Mouse (Mus musculus) C2C12 (cell line): ENCODE data around the gene Ufsp1. TPM values are rescaled to one million over a fixed set of nuclear protein-coding genes. Genes with fewer than 3 reads are reported as not detected.
A peak's percentile ranks its signal among the peaks of the same experiment; 100 is the strongest.

Source experiments
- H3K27me3 ChIP-seq: one replicate; pipeline ENCODE4 v1.6.1; 2011; ENCODE audit not compliant: control insufficient read depth, insufficient read depth, insufficient read length
- H3K36me3 ChIP-seq: one replicate; pipeline ENCODE4 v1.6.1; 2011; ENCODE audit not compliant: control insufficient read depth, insufficient read depth
- H3K4me3 ChIP-seq: one replicate; pipeline ENCODE4 v1.5.1; 2011; ENCODE audit warnings: mild to moderate bottlenecking, control low read depth; ENCODE audit not compliant: poor library complexity, insufficient read depth, severe bottlenecking
- H3K79me2 ChIP-seq: one replicate; pipeline ENCODE4 v1.6.1; 2011; ENCODE audit not compliant: control insufficient read depth, insufficient read depth
- H3K79me3 ChIP-seq: one replicate; pipeline ENCODE4 v1.6.1; 2011; ENCODE audit warnings: low read depth, control low read depth
- H3ac ChIP-seq: one replicate; pipeline ENCODE3; 2011; ENCODE audit warnings: low read depth; ENCODE audit not compliant: control insufficient read depth, insufficient read length
- CEBPB ChIP-seq: IDR thresholded peaks from one replicate; pipeline ENCODE4 v1.6.1; 2011; ENCODE audit warnings: low read depth, mild to moderate bottlenecking, control low read depth, moderate library complexity
- CTCF ChIP-seq: IDR thresholded peaks from one replicate; pipeline ENCODE4 v1.5.1; 2011; ENCODE audit not compliant: control insufficient read depth, insufficient read depth, insufficient read length
- FOSL1 ChIP-seq: IDR thresholded peaks from one replicate; pipeline ENCODE4 v1.8.0; 2011; ENCODE audit warnings: mild to moderate bottlenecking, low read length; ENCODE audit not compliant: poor library complexity, insufficient read depth, severe bottlenecking
- MAX ChIP-seq: IDR thresholded peaks from one replicate; pipeline ENCODE4 v1.6.1; 2011; ENCODE audit warnings: mild to moderate bottlenecking, control low read depth
- MYOD1 ChIP-seq: IDR thresholded peaks from one replicate; pipeline ENCODE4 v1.6.1; 2011; ENCODE audit warnings: low read depth; ENCODE audit not compliant: control insufficient read depth, insufficient read length
- MYOG ChIP-seq: IDR thresholded peaks from one replicate; pipeline ENCODE4 v1.6.1; 2011; ENCODE audit not compliant: control insufficient read depth, insufficient read length; ENCODE audit errors: extremely low read depth
- USF1 ChIP-seq: IDR thresholded peaks from one replicate; pipeline ENCODE4 v1.6.1; 2011; ENCODE audit warnings: low read depth, mild to moderate bottlenecking, control low read depth, moderate library complexity
- polyA plus RNA-seq: library from polyadenylated mRNA; unstranded; fragments of >200 nt; fragmentation: generic; extraction: Trizol; gene quantifications from one replicate; pipeline ENCODE4 v1.2.1, GENCODE M21; 2012; ENCODE audit warnings: missing spikeins

Gene Ufsp1
- polyA plus RNA-seq, 1 experiment: 10.6 TPM

DNA sequence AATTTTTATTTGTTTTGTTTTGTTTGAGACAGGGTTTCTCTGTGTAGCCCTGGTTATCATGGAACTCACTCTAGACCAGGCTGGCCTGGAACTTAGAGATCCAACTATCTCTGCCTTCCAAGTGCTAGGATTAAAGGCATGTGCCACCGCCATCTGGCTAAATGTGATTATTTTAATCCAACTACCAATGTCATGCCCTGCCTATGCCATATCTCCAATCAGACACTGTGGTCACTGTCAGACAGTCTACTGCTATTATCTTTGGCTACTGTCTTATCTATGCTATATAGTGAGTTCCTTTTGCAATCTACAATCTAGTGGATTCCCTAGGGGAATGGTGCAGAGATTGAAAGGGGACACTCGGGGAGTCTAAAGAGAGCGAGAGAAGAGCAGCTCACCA, 26.6 kb downstream of the Ufsp1 start:
- TF ChIP-seq MAX (no peak), USF1 (no peak), CEBPB (no peak), MYOD1 (no peak), CTCF (no peak), MYOG (no peak)
- H3K4me3 ChIP-seq: no peak overlapping the region
- peaks cover 7% of the 10 kb centered on the region for H3K36me3 ChIP-seq

GRCm38 (mm10) chr5:137330910-137331309, 36.5 kb downstream of the Ufsp1 start:
- H3K4me3 ChIP-seq: no peak overlapping the region
- H3ac ChIP-seq: no peak overlapping the region
- no peaks in the 10 kb centered on the region for H3K36me3 ChIP-seq
- H3K27me3 ChIP-seq: no peaks in the 10 kb centered on the region
- H3K79me2 ChIP-seq: no peaks in the 10 kb centered on the region
- TF ChIP-seq FOSL1 (no peak), MYOD1 (no peak), CEBPB (no peak), MYOG (no peak), USF1 (no peak), CTCF (no peak), MAX (no peak)
- no peaks in the 10 kb centered on the region for H3K79me3 ChIP-seq

More for the DNA sequence above, 26.6 kb downstream of the Ufsp1 start:
- H3K27me3 ChIP-seq: no peaks in the 10 kb centered on the region
- H3K79me2 ChIP-seq: no peaks in the 10 kb centered on the region
- no peaks in the 10 kb centered on the region for H3K79me3 ChIP-seq
- no peak overlapping the region for H3ac ChIP-seq

DNA sequence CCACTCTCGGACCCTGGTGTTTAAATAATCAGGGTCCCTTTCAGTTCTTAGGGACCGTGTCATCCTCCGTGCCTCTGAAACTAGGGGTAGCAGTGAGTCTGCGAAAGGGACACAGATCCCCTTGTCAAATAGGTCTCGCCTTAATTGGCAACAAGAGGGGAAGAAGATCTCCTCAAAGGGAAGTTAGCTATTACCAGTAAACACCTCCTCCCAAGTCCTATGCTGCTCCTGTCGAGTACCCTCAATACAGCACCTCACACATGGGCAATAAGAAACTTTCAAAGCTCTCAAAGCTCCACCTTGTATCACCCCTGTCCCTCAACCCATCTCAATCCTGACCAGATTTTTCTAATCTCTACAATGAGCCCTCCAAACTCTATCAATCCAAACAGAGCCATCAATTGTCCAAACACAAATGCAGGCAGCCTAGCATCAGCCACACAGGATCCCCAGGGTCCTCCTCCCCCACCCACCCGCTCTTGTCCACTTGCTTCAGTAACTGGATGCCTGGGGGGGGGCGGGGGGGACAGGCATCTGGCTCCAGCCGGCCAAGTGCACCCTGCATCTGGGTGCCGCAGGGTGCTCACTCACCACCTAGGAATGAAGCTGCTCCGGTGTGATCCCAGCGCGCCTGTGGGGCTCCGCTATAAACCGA, 38.6 kb downstream of the Ufsp1 start:
- Histone ChIP-seq H3K36me3 (no peaks in the 10 kb centered on the region), H3K4me3 (peak overlapping the region; percentile 56), H3K27me3 (no peaks in the 10 kb centered on the region), H3ac (peak overlapping the region; percentile 31), H3K79me2 (no peaks in the 10 kb centered on the region), H3K79me3 (no peaks in the 10 kb centered on the region)
- TF ChIP-seq FOSL1 (no peak), USF1 (no peak), CTCF (no peak), CEBPB (no peak), MYOG (no peak), MAX (no peak), MYOD1 (no peak)

DNA sequence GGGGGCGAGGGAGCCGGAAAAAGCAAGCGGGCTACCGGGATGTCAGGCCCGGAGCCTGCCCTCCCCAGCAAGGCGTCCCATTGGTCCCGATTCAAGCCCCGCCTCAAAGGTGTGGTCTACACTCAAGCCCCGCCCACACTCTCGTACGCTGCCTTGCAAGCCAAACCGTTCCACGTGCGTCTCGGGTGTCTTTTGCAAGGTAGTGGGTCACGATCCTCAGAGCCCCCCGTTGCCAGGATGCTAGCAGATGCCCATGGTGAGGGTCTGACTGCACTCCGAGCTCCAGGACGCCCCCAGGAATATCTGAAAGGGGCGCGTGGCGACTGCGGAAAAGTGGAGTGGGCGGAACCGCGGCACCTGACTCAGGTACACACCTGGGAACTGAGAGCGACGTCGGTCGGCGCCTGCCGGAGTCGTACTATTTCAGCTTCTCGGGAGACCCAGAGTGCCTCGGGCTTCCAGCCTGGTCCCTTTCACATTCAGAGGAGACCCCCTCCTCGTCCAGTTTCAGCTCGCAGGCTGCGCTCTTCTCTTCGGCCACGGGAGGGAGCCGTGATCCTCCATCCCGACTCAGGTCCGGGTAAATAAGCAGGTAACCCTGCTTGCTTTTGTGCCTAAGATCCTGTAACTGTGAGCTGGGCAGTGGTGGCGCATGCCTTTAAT, 39.2 kb downstream of the Ufsp1 start, which contains the start of gene Slc12a9:
TSS of gene Slc12a9 (minus strand) at position 86 of the 663 bp plus-strand sequence.
- Histone ChIP-seq H3K36me3 (no peaks in the 10 kb centered on the region), H3K27me3 (no peaks in the 10 kb centered on the region), H3K4me3 (peak within 1 kb of the TSS; percentile 56), H3K79me2 (no peaks in the 10 kb centered on the region), H3ac (peak within 1 kb of the TSS; percentile 48), H3K79me3 (no peaks in the 10 kb centered on the region)
- TF ChIP-seq CEBPB (no peak), CTCF (peak; percentile 75)

- TF ChIP-seq FOSL1: no peak
- Histone ChIP-seq H3ac (no peak overlapping the region), H3K4me3 (no peak overlapping the region), H3K79me3 (no peaks in the 10 kb centered on the region), H3K27me3 (no peaks in the 10 kb centered on the region), H3K79me2 (no peaks in the 10 kb centered on the region), H3K36me3 (no peaks in the 10 kb centered on the region)
Measured at GRCm38 (mm10) chr5:137334317-137334716, 39.9 kb downstream of the Ufsp1 start.

- Histone ChIP-seq H3K4me3 (no peak overlapping the region), H3K27me3 (no peaks in the 10 kb centered on the region), H3K36me3 (no peaks in the 10 kb centered on the region), H3ac (no peak overlapping the region), H3K79me3 (no peaks in the 10 kb centered on the region), H3K79me2 (no peaks in the 10 kb centered on the region)
- no peak for TF ChIP-seq MYOG
- TF ChIP-seq MYOD1: no peak
- TF ChIP-seq FOSL1: no peak
- TF ChIP-seq USF1: no peak
- TF ChIP-seq CEBPB: no peak
- TF ChIP-seq CTCF: no peak
- no peak for TF ChIP-seq MAX
Measured at GRCm38 (mm10) chr5:137335066-137335465, 40.6 kb downstream of the Ufsp1 start.
